Mouse (Mus musculus) megakaryocyte-erythroid progenitor cell, adult 5-6 weeks (primary cell): Measurements from ENCODE around the gene Spen. TPM values are rescaled to one million over a fixed set of nuclear protein-coding genes. Genes with fewer than 3 reads are reported as not detected.

Experiments used
- ATAC-seq: replicated peaks from 2 replicates; pipeline ENCODE4 v1.8.0; 2016; ENCODE audit warnings: mild to moderate bottlenecking, inconsistent platforms; ENCODE audit not compliant: severe bottlenecking, poor library complexity, low FRiP score, low TSS enrichment
- total RNA-seq, 2 experiments: library from RNA; stranded (forward) in 1 of 2; stranded (reverse) in 1 of 2; fragments of 200-1000, 215-1000 nt in 1 of 2; fragments of >200 nt in 1 of 2; fragmentation: Nextera tagmentation in 1 of 2; gene quantifications; 2 replicates each; pipeline ENCODE4 v1.2.3; 2014 to 2017

Spen gene
- total RNA-seq, 2 experiments from 2014 or later: 40.5 to 64.2 TPM

DNA sequence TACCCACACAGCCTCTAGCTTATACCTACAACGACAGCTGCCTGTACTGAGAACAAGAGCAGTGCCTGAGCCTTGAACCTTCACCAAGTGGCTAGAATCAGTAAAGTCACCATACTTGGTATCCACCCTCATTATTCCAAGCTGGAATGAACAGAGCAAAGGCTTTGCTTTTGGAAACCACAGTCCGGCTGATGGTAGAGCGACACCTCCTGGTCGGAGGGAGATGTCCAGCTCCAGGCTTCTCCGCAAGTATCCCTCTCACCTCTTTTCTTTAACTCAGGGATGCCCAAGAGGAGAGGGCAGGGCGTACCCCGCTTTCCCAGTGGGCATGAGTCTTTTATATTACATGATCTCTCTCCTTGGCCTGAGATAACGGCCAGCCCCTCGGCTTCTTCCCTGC lies 108.5 kb downstream of the Spen start:
- no peak for ATAC-seq

DNA sequence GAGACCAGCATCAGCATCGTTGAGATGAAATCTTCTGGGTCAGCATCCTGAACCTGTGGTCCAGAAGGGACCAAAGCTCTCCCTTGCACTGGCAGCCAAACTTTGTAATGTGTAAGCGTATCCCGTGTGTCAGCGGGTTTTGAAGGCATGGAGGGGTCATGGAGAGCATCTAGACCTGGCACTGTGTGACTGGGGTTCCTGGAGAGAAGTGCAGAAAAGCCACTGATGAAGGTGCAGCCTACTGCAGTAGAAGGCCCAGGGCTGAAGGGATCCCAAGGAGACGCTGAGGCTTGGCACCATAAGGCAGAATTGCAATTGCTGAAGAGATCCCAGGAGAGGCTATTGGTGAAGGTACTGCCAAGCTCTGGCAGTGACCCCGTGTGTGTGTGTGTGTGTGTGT lies 109.0 kb downstream of the Spen start:
- no peak for ATAC-seq

DNA sequence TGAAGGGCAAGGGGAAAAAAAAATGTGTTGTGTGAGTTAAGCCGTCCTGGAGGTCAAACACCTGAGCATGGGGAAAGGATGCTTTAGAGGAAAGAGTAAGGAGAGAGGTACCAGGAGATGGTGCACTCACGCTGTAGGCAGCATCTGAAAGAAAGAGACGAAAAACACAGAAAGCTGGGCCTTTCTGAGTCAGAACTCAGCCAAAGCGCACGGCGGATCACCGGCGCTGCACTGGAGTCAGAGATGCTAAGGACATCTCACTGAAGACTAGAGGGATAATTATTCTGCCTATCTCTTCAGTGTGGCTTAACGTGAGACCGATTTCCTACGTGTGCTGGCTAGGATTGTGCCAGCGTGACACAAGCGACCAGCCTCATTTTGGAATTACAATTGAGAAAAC lies 110.5 kb downstream of the Spen start:
- ATAC-seq: no peak

DNA sequence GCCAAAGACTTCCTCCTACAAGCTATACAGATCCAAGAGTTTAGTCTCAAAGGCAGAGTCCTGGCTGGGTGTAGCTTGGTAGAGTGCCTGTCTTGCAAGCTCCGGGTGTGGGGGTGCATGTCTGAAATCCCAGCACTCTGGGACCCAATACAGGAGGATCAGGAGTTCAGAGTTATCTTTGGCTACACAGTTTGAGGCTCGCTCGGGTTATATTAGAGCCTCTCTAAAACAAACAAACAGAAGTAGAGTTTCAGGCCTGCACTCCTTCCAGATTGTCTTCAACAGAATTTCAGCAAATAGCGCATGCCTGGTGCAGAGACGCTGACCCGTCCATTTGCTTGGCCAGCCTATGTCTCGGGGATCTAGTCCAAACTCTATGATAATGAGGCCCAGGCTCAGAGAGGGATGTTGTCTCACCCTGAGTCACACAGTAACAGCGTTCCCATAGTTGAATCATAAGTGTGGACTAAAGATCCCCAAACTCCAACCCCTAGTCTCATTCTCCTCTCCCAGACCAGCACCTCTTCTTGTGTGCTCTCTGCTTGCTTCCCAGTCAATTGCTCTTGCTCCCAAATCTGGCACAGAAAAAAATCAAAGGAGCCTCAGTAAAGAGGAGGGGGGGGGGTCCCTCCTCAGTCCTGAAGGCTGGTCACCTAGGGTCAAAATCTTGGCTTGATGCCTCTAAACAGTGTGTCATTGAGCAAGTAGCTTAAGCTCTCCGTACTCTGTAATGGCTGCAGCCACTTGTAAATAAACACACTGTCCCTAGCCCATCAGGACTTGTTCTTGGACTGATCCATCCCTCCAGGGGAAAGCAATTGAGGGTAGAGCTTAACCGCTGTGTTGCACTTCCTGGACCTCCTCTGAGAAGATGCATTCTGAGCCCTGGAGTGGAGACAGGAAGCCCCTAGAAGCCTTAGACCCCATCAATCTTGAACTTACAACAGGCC lies 111.3 kb downstream of the Spen start:
- no peak for ATAC-seq

DNA sequence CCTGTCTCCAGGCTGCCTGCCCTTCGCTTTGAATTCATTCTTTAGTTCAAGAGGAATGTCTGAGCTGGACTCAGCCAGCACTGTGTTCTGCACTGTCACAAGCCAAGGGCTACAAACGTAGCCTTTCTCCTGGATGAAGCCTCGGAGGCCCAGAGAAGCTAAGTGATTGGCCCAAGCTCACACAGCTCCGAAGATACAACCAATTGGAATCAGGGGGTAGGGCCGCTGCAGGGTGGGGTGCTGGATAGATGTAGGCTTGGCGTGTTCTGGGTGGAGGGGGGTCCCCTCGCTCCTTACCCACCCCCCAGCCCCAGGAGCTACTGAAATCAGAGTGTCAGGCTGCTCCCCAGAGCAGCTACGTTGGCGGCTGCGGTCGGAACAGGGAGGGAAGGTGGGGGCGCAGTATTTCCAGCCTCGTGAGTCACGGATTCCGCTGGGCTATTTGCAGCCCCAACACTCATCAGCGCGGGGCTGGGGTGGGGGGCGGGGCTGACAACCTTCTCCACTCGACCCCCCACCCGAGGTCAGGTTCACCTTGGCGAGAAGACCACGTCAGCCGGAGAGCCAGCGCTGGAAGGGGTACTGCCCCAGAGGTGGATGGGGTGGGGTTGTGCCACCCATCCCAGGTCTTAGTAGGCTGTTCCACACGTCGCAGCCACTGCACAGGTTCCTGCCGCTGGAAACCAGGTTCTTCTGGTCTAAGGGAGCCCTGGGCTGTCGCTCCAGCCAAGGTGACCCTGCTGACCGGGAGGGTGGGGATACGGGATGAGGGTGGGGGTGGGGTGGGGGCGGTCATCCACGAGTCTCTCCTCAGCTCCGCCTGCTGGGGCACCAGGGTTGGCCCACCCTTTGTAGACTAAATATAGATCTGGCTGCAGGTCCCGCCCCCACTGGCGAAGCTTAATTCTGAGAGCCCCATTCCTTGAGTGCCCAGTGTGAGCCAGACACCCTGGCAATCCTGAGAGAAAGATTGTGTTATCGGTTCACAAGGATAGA lies 112.6 kb downstream of the Spen start:
- ATAC-seq: peak; percentile 31; the same call in 1 of the 2 replicates

DNA sequence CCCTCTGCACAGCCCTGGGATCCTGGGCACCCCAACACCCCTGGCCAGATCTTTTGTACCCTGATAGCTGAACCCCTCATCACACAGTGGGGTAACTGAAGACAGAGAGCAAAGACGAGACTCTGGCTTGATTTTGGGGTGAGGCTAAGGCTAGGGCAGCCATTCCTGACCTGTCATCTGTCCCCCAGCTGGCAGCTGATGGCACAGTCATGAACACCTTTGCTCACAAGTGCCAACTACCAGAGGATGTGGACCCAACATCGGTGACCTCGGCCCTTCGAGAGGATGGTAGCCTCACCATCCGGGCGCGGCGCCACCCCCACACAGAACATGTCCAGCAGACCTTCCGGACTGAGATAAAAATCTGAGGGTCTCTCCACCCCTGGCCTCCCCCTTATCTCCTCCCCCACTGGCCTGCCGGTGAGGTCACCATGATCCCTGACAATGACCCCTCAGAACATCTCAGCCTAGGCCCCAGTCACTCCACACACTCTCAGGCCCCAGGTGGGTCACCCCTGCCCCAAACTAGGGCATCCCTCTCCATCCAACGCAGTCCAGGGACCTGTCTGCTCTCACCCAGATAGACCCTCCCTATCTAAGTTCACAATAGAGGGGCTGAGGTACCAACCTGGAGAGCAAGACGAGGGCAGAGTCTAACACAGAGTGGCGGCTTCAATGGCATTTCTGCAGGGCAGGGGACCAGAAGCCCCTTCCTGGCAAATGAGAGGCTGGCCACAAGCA lies 114.5 kb downstream of the Spen start:
- ATAC-seq: no peak

DNA sequence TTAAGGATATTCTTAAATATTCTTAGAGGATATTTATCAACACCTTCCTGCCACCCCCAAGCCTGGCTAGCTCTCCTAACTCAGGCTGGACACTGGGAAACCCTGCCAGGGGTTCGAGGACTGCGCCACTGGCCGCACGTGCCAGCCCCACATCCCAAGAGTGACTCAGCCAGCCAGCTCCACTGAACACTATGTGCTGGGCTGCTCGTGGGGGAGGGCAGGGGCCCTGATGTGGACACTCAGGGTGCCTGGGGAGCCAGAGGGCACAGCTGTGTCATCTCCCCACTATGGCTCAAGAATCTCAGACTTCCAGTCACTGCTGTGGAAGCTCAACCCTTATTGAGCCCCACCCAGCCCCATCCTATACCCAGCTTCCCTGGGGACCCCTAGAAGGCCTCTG lies 115.1 kb downstream of the Spen start:
- no peak for ATAC-seq

DNA sequence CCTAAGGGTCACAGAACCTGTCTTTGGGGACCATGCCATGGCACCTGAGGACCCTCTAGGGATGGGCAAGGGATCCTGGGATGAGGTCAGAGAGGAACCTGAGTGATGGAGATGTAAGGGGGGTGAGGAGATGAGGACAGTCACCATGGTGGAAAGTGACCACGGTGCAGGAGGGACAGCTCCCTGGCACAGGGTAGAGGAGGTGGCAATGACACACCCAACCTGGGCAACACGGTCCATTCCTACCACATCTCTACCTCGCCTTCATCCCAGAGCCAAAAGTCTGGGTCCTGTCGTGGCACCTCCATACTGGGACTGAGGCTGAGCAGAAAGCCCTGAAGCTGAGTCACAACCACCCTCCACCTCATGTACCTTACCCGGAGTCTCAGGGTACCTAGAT lies 115.6 kb downstream of the Spen start:
- ATAC-seq: no peak

DNA sequence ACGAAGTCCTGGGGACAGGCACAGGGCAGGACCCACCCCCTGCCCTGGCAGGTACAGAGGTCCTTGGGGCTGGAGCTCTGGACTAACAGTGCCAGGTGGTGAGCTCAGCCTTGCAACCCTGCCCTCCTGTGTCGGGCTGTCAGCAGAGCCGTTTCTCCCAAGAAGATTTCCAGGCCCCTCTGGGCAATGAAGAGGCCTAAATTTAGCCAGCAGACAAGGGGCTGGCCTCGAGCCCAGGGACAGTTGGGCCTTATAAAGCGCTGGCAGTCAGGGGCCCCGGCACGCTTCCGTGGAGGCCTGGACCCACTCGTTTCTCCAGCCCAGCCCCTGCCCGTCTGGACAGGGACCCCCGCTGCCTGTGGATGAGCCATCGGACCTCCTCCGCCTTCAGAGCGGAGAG lies 117.0 kb downstream of the Spen start:
- ATAC-seq: no peak

DNA sequence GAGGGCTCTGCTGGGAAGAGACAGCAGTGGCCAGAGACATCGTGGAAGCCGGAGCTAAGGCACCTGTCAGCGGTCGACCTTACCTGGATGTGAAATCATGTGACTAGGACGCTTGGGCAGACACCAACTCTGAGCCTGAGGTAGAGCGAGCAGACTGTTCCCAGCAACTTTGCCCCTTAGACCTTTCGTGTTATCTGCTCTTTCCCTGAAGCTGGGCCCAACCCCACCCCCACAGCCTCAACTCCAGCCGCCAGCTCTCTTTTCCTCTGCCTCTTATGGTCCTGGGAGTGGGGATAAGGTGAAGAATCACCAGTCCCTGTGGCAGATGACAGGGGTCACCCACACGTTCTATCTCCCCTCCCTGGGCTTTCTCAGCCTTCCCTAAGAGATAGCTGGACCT lies 117.5 kb downstream of the Spen start:
- no peak for ATAC-seq

DNA sequence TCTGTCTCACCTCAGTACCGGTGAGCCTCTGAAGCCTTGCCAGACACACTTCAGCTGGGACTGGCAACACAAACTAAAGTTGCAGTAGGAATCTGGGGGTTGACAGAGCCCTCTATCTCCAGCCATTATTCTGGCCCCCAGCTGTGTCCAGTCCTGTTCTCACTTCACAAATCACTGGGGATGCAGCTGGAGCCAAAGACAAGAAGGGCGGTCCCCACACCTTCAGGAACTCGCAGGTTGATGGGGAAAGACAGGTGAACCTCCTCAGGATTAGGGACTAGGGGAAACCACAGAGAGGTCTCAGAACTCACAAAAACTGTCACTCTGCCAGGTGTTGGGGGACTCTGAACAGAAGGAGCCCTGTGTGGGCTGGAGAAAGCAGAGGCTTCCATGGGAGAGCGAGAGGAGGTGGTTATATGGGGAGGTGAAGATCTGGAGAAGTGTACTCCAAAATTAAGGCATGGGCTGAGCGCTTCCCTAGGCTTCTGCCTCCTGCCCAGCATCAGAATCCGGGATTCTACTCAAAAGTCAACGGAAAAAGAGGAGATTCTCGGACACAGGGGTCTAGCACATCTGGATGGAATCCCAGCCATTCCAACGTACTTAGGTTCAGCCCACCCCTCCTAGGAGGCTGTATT lies 118.1 kb downstream of the Spen start, which contains the start of gene Hspb7:
Gene Hspb7 (plus strand): TSS at position 588 of the 638 bp plus-strand sequence.
- no peak for ATAC-seq

DNA sequence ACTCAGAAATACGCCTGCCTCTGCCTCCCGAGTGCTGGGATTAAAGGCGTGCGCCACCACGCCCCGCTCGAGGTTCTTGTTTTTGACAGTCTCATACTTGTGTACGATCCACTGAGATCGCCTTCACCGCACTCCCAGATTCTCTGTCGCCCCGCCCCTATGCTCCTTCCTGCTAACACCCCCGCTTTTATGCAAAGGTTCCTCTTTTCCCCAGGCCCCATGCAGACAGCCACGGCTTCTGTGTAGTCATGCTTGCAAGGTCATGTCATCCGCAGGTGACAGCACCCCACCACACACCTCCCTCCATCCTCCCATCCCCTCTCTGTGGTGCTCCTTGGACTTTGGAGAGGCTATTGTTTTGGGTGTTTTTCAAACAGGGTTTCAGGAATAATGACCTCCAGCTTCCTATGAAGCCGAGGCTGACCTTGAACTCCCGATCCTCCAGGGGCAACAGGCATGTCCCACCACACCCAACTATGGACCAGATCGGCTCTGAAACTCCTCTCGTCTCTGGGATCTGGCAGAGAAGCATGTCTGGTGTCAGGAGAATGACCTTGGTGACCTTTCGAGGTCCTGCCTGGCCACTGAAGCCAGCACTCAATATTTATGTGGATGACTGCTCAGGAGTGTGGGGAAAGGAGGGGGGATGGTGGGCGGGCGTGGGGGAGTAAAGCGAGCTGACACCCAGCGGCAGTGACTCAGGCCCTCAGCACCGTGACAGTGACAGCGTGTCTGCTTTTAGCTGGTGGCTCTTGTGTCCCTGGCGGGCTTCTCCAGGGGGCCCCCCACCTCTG lies 118.8 kb downstream of the Spen start:
- 0 out of 2 replicates have a peak, but pooled peaks have one; percentile 39 for ATAC-seq

Other genes with a start within 250 kb of the Spen start
- gene Epha2, start 237.4 kb downstream of the Spen start, total RNA-seq (2014; fragmentation: Nextera tagmentation): 0.30 and 1.2 TPM in 2 replicates
- gene Epha2, start 237.4 kb downstream of the Spen start, total RNA-seq (2017): not detected in 2 replicates
- not detected in 2 replicates for gene Fam131c, start 170.4 kb downstream of the Spen start, total RNA-seq (2014; fragmentation: Nextera tagmentation)
- gene Fam131c, start 170.4 kb downstream of the Spen start, total RNA-seq (2017): not detected in 2 replicates
- gene Clcnka, start 139.9 kb downstream of the Spen start, total RNA-seq (2014; fragmentation: Nextera tagmentation): not detected in 2 replicates
- gene Clcnka, start 139.9 kb downstream of the Spen start, total RNA-seq (2017): not detected in 2 replicates
- gene Clcnkb, start 122.6 kb downstream of the Spen start, total RNA-seq (2014; fragmentation: Nextera tagmentation): not detected in 2 replicates
- gene Clcnkb, start 122.6 kb downstream of the Spen start, total RNA-seq (2017): not detected in 2 replicates
- not detected in 2 replicates for gene Hspb7, start 117.8 kb downstream of the Spen start, total RNA-seq (2014; fragmentation: Nextera tagmentation)
- not detected in 2 replicates for gene Hspb7, start 117.8 kb downstream of the Spen start, total RNA-seq (2017)
- gene Srarp, start 102.5 kb downstream of the Spen start, total RNA-seq (2014; fragmentation: Nextera tagmentation): not detected in 2 replicates
- gene Srarp, start 102.5 kb downstream of the Spen start, total RNA-seq (2017): not detected in 2 replicates
- gene Zbtb17, start 93.9 kb downstream of the Spen start, total RNA-seq (2014; fragmentation: Nextera tagmentation): 13.4 and 16.6 TPM in 2 replicates
- 21.5 and 26.6 TPM in 2 replicates for gene Zbtb17, start 93.9 kb downstream of the Spen start, total RNA-seq (2017)
- not detected in 2 replicates for gene Fblim1, start 67.5 kb upstream of the Spen start, total RNA-seq (2014; fragmentation: Nextera tagmentation)
- not detected in 2 replicates for gene Fblim1, start 67.5 kb upstream of the Spen start, total RNA-seq (2017)
- 0.37 TPM in 1 of 2 replicates, not detected in the other for gene Tmem82, start 80.0 kb upstream of the Spen start, total RNA-seq (2014; fragmentation: Nextera tagmentation)
- gene Tmem82, start 80.0 kb upstream of the Spen start, total RNA-seq (2017): 0.52 and 0.57 TPM in 2 replicates
- not detected in 2 replicates for gene Slc25a34, start 85.2 kb upstream of the Spen start, total RNA-seq (2014; fragmentation: Nextera tagmentation)
- 0.65 TPM in 1 of 2 replicates, not detected in the other for gene Slc25a34, start 85.2 kb upstream of the Spen start, total RNA-seq (2017)
- gene Plekhm2, start 126.3 kb upstream of the Spen start, total RNA-seq (2014; fragmentation: Nextera tagmentation): 7.7 and 16.9 TPM in 2 replicates
- 4.9 and 22.4 TPM in 2 replicates for gene Plekhm2, start 126.3 kb upstream of the Spen start, total RNA-seq (2017)
- 19.1 and 23.4 TPM in 2 replicates for gene Rsc1a1, start 147.0 kb upstream of the Spen start, total RNA-seq (2014; fragmentation: Nextera tagmentation)
- 17.1 and 26.1 TPM in 2 replicates for gene Rsc1a1, start 147.0 kb upstream of the Spen start, total RNA-seq (2017)
- 31.1 and 50.4 TPM in 2 replicates for gene Ddi2, start 184.8 kb upstream of the Spen start, total RNA-seq (2014; fragmentation: Nextera tagmentation)
- gene Ddi2, start 184.8 kb upstream of the Spen start, total RNA-seq (2017): 24.8 and 43.8 TPM in 2 replicates
- 2.2 TPM in 1 of 2 replicates, not detected in the other for gene Agmat, start 208.1 kb upstream of the Spen start, total RNA-seq (2014; fragmentation: Nextera tagmentation)
- not detected in 2 replicates for gene Agmat, start 208.1 kb upstream of the Spen start, total RNA-seq (2017)